Comparison of ENCODE assay signal across 8 mouse cellular contexts in the genomic region with DNA sequence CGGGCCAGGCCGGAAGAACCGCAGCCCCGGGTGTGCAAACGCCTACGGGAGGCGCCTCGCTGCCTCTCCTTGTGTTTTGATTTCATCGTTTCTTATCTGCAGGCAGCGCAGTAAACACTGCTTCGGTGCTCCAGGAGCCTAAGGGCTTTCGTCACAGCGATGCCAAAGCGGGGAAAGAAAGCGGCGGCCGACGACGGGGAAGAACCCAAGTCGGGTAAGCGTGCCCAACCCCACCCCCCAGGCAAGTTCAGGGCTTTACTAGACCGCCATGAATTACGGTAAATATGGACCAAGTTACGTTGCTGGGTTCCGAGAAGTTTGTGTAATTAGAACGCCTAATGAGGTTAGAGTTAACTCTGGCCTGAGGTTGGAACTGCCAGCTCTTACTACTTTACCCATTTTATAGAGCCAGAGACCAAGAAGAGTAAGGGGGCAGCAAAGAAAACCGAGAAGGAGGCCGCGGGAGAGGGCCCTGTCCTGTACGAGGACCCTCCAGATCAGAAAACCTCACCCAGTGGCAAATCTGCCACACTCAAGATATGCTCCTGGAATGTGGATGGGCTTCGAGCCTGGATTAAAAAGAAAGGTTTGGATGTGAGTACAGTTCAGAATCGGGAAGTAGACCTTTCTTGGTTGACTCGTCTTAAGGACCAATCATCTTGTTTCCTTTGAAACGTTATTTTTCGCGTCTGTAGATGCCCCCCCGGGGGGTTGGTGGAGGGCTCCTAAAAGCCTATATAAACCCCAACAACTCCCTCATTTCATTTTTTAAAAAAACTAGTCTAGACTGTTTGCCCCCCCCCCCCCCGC. TPM values are rescaled to one million over a fixed set of nuclear protein-coding genes. Genes with fewer than 3 reads are reported as not detected.
A peak's percentile ranks its signal among the peaks of the same experiment; 100 is the strongest.
DNase-seq lines count a peak whose midpoint lies in the region; ATAC-seq and TF ChIP-seq lines count a peak whose summit lies in the region.

No protein-coding gene starts in this region.

- TF ChIP-seq CTCF in heart, adult 2 months (IDR thresholded peaks at IDR 0.05): no peak
- TF ChIP-seq CTCF in G1E (IDR thresholded peaks at IDR 0.05; ENCODE audit: low read depth, low read length): no peak
- no peak for TF ChIP-seq CTCF in small intestine, adult 2 months (IDR thresholded peaks at IDR 0.05; ENCODE audit: extremely low read depth, insufficient read length, insufficient replicate concordance, low read depth, low read length)

- no peaks in the 10 kb centered on the region for H3K9me3 ChIP-seq in G1E (replicated peaks)
- H3K9me3 ChIP-seq in forebrain, embryonic 12.5 days: no peaks in the 10 kb centered on the region
- H3K9me3 ChIP-seq in limb, embryonic 15.5 days: no peaks in the 10 kb centered on the region

- no peak for DNase-seq in heart, adult 2 months
- no peak for DNase-seq in heart, adult 18-20 months
- DNase-seq in G1E (ENCODE audit: low spot score): no peak
- no peak for DNase-seq in Muller cell, postnatal 12 days (ENCODE audit: inconsistent ontology term)
- DNase-seq in gastrocnemius, postnatal 10 days: no peak

- peak overlapping the region; percentile 95 for H3K27ac ChIP-seq in heart, adult 2 months
- H3K27ac ChIP-seq in forebrain, embryonic 12.5 days: peak overlapping the region; percentile 93
- peak overlapping the region; percentile 94 for H3K27ac ChIP-seq in limb, embryonic 15.5 days
- peak overlapping the region; percentile 65 for H3K27ac ChIP-seq in small intestine, adult 2 months (ENCODE audit: insufficient read depth, low read depth, low read length)

- H3K27me3 ChIP-seq in heart, adult 2 months (ENCODE audit: control insufficient read depth, insufficient read depth, low read length): no peaks in the 10 kb centered on the region
- no peaks in the 10 kb centered on the region for H3K27me3 ChIP-seq in G1E (ENCODE audit: insufficient read depth, low read length)
- no peaks in the 10 kb centered on the region for H3K27me3 ChIP-seq in forebrain, embryonic 12.5 days
- no peaks in the 10 kb centered on the region for H3K27me3 ChIP-seq in limb, embryonic 15.5 days
- H3K27me3 ChIP-seq in small intestine, adult 2 months (ENCODE audit: control insufficient read depth, insufficient read depth, low read length): no peaks in the 10 kb centered on the region

- H3K36me3 ChIP-seq in heart, adult 2 months (ENCODE audit: control insufficient read depth, insufficient read depth, low read length): peaks cover 2% of the 10 kb centered on the region
- peaks cover 55% of the 10 kb centered on the region for H3K36me3 ChIP-seq in G1E (replicated peaks)
- H3K36me3 ChIP-seq in forebrain, embryonic 12.5 days (replicated peaks): peaks cover 42% of the 10 kb centered on the region
- peaks cover 40% of the 10 kb centered on the region for H3K36me3 ChIP-seq in limb, embryonic 15.5 days
- peaks cover 29% of the 10 kb centered on the region for H3K36me3 ChIP-seq in small intestine, adult 2 months (ENCODE audit: control insufficient read depth, insufficient read depth, low read length)

- peaks cover 3% of the 10 kb centered on the region for H3K4me1 ChIP-seq in heart, adult 2 months (ENCODE audit: control insufficient read depth, insufficient read depth, low read length)
- peaks cover 49% of the 10 kb centered on the region for H3K4me1 ChIP-seq in G1E (ENCODE audit: insufficient read depth, low read depth, low read length)
- peaks cover 37% of the 10 kb centered on the region for H3K4me1 ChIP-seq in forebrain, embryonic 12.5 days
- peaks cover 24% of the 10 kb centered on the region for H3K4me1 ChIP-seq in limb, embryonic 15.5 days
- H3K4me1 ChIP-seq in small intestine, adult 2 months (ENCODE audit: control insufficient read depth, insufficient read depth, insufficient read length, low read length): peaks cover 9% of the 10 kb centered on the region; the same call in 1 of the 2 replicates

- WGBS in heart, adult 2 months: 2% methylated on average over 38 of the region's 38 CpGs
- 2% methylated on average over 38 of the region's 38 CpGs for WGBS in forebrain, embryonic 12.5 days
- under 1% methylated on average over 38 of the region's 38 CpGs for WGBS in limb, embryonic 15.5 days
- under 1% methylated on average over 38 of the region's 38 CpGs for WGBS in small intestine, adult 2 months

- H3K4me2 ChIP-seq in forebrain, embryonic 12.5 days: peak overlapping the region; percentile 73
- peak overlapping the region; percentile 71 for H3K4me2 ChIP-seq in limb, embryonic 15.5 days

- H3K79me2 ChIP-seq in heart, adult 2 months (replicated peaks; ENCODE audit: control insufficient read depth, insufficient read depth, low read length): no peaks in the 10 kb centered on the region

- peak; percentile 33; the same call in 1 of the 2 replicates for TF ChIP-seq POLR2A in heart, adult 2 months (IDR thresholded peaks at IDR 0.05; ENCODE audit: insufficient read depth, low read depth, low read length)
- no peak for TF ChIP-seq POLR2A in small intestine, adult 2 months (IDR thresholded peaks at IDR 0.05; ENCODE audit: low read depth, low read length)

- peak overlapping the region; percentile 64 for H3K4me3 ChIP-seq in heart, adult 2 months
- H3K4me3 ChIP-seq in G1E (ENCODE audit: low read depth, low read length): peak overlapping the region; percentile 84
- peak overlapping the region; percentile 80 for H3K4me3 ChIP-seq in forebrain, embryonic 12.5 days (replicated peaks)
- peak overlapping the region; percentile 71 for H3K4me3 ChIP-seq in limb, embryonic 15.5 days
- peak overlapping the region; percentile 85 for H3K4me3 ChIP-seq in small intestine, adult 2 months (ENCODE audit: low read depth, low read length)

- H3K9ac ChIP-seq in heart, adult 2 months (ENCODE audit: low read depth, low read length): peak overlapping the region; percentile 20
- H3K9ac ChIP-seq in forebrain, embryonic 12.5 days: peak overlapping the region; percentile 86
- peak overlapping the region; percentile 53 for H3K9ac ChIP-seq in limb, embryonic 15.5 days

- intact Hi-C loops in heart, adult 2 months (cut with DNase I): no loop called here

- no peak for ATAC-seq in G1E (ENCODE audit: extremely low read depth, insufficient number of reproducible peaks, low FRiP score, poor library complexity, severe bottlenecking)
- peak; percentile 1; the same call in 1 of the 2 replicates for ATAC-seq in forebrain, embryonic 12.5 days (ENCODE audit: low FRiP score)
- 0 out of 2 replicates have a peak, but pooled peaks have one; percentile 8 for ATAC-seq in limb, embryonic 15.5 days (ENCODE audit: insufficient number of reproducible peaks, low FRiP score, low TSS enrichment, low read depth)

- TF ChIP-seq EP300 in heart, adult 2 months (IDR thresholded peaks at IDR 0.05; ENCODE audit: insufficient read depth, low read depth, low read length): no peak

RNA-seq across cellular contexts. Expression of a gene that starts 0.5 kb away (rescaled TPM):
- total RNA-seq in heart, adult 2 months (2021): 10 to 100 TPM; 23.2 to 27.4 TPM
- polyA plus RNA-seq in heart, adult 2 months (2012; rRNA removed): 18.8 and 31.6 TPM in 2 replicates
- total RNA-seq in heart, adult 18-20 months (2021): 10 to 100 TPM; 27.0 to 31.7 TPM
- 133 and 142 TPM in 2 replicates for total RNA-seq in G1E (2014; fragmentation: Nextera tagmentation)
- 165 and 174 TPM in 2 replicates for total RNA-seq in G1E (2017)
- polyA plus RNA-seq in G1E (2012): 162 and 174 TPM in 2 replicates
- polyA plus RNA-seq in forebrain, embryonic 12.5 days (2016; fragmentation: Nextera tagmentation; extraction: Ambion mirVana): 346 and 350 TPM in 2 replicates
- polyA plus RNA-seq in limb, embryonic 15.5 days (2015; fragmentation: Nextera tagmentation; extraction: Ambion mirVana): 188 TPM in 2 replicates
- polyA plus RNA-seq in small intestine, adult 2 months (2012; rRNA removed): 9.6 and 20.0 TPM in 2 replicates
- total RNA-seq in gastrocnemius, postnatal 10 days (2021): 10 to 100 TPM; 42.7 to 46.1 TPM

RNA-seq across cellular contexts. Expression of a gene that starts 0.6 kb away (rescaled TPM):
- 10 to 100 TPM; 67.8 to 70.5 TPM for total RNA-seq in heart, adult 2 months (2021)
- polyA plus RNA-seq in heart, adult 2 months (2012; rRNA removed): 84.2 and 89.0 TPM in 2 replicates
- total RNA-seq in heart, adult 18-20 months (2021): 10 to 100 TPM; 70.2 to 74.5 TPM
- 25.6 and 29.9 TPM in 2 replicates for total RNA-seq in G1E (2014; fragmentation: Nextera tagmentation)
- 94.9 and 117 TPM in 2 replicates for total RNA-seq in G1E (2017)
- polyA plus RNA-seq in G1E (2012): 29.3 and 42.4 TPM in 2 replicates
- polyA plus RNA-seq in forebrain, embryonic 12.5 days (2016; fragmentation: Nextera tagmentation; extraction: Ambion mirVana): 141 TPM in 2 replicates
- polyA plus RNA-seq in limb, embryonic 15.5 days (2015; fragmentation: Nextera tagmentation; extraction: Ambion mirVana): 145 and 148 TPM in 2 replicates
- 65.0 and 97.3 TPM in 2 replicates for polyA plus RNA-seq in small intestine, adult 2 months (2012; rRNA removed)
- total RNA-seq in gastrocnemius, postnatal 10 days (2021): 10 to 100 TPM; 45.2 to 48.4 TPM

RNA-seq across cellular contexts. Expression of a gene that starts 5.3 kb away (rescaled TPM):
- total RNA-seq in heart, adult 2 months (2021): 10 to 100 TPM; 18.6 to 27.8 TPM
- 30.5 and 54.4 TPM in 2 replicates for polyA plus RNA-seq in heart, adult 2 months (2012; rRNA removed)
- 10 to 100 TPM; 20.5 to 25.8 TPM for total RNA-seq in heart, adult 18-20 months (2021)
- 23.2 and 45.6 TPM in 2 replicates for total RNA-seq in G1E (2014; fragmentation: Nextera tagmentation)
- total RNA-seq in G1E (2017): 31.1 and 32.7 TPM in 2 replicates
- 99.9 and 126 TPM in 2 replicates for polyA plus RNA-seq in G1E (2012)
- 67.3 and 73.1 TPM in 2 replicates for polyA plus RNA-seq in forebrain, embryonic 12.5 days (2016; fragmentation: Nextera tagmentation; extraction: Ambion mirVana)
- polyA plus RNA-seq in limb, embryonic 15.5 days (2015; fragmentation: Nextera tagmentation; extraction: Ambion mirVana): 45.3 and 56.0 TPM in 2 replicates
- polyA plus RNA-seq in small intestine, adult 2 months (2012; rRNA removed): 50.9 and 93.1 TPM in 2 replicates
- 10 to 100 TPM; 16.4 to 20.3 TPM for total RNA-seq in gastrocnemius, postnatal 10 days (2021)

RNA-seq across cellular contexts. Expression of a gene that starts 5.6 kb away (rescaled TPM):
- 10 to 100 TPM; 14.4 to 18.1 TPM for total RNA-seq in heart, adult 2 months (2021)
- 17.2 and 25.4 TPM in 2 replicates for polyA plus RNA-seq in heart, adult 2 months (2012; rRNA removed)
- total RNA-seq in heart, adult 18-20 months (2021): 10 to 100 TPM; 11.4 to 14.8 TPM
- total RNA-seq in G1E (2014; fragmentation: Nextera tagmentation) (70.0 and 88.4 TPM in 2 replicates), G1E (2017) (110 and 112 TPM in 2 replicates)
- 1.5 TPM in 2 replicates for polyA plus RNA-seq in G1E (2012)
- polyA plus RNA-seq in forebrain, embryonic 12.5 days (2016; fragmentation: Nextera tagmentation; extraction: Ambion mirVana): 43.8 and 44.3 TPM in 2 replicates
- polyA plus RNA-seq in limb, embryonic 15.5 days (2015; fragmentation: Nextera tagmentation; extraction: Ambion mirVana): 52.0 and 54.8 TPM in 2 replicates
- polyA plus RNA-seq in small intestine, adult 2 months (2012; rRNA removed): 59.2 and 116 TPM in 2 replicates
- 1 to 10 TPM; 6.1 to 7.8 TPM for total RNA-seq in gastrocnemius, postnatal 10 days (2021)

RNA-seq across cellular contexts. Expression of a gene that starts 19.0 kb away (rescaled TPM):
- total RNA-seq in heart, adult 2 months (2021): 10 to 100 TPM; 11.3 to 12.1 TPM
- polyA plus RNA-seq in heart, adult 2 months (2012; rRNA removed): 13.4 and 23.4 TPM in 2 replicates
- total RNA-seq in heart, adult 18-20 months (2021): 10 to 100 TPM; 15.7 to 16.5 TPM
- total RNA-seq in G1E (2014; fragmentation: Nextera tagmentation) (3.2 TPM in 1 of 2 replicates, not detected in the other), G1E (2017) (not detected in 2 replicates)
- 1.5 and 2.0 TPM in 2 replicates for polyA plus RNA-seq in G1E (2012)
- not detected in 2 replicates for polyA plus RNA-seq in forebrain, embryonic 12.5 days (2016; fragmentation: Nextera tagmentation; extraction: Ambion mirVana)
- polyA plus RNA-seq in limb, embryonic 15.5 days (2015; fragmentation: Nextera tagmentation; extraction: Ambion mirVana): not detected in 2 replicates
- not detected in 2 replicates for polyA plus RNA-seq in small intestine, adult 2 months (2012; rRNA removed)
- total RNA-seq in gastrocnemius, postnatal 10 days (2021): 1 to 10 TPM; 5.8 to 6.7 TPM

Comparison
In these comparisons a context has a peak if more than half of its experiments do, and no peak if none do; other contexts are left out.
1. H3K9ac ChIP-seq: peak in every context shown above with its lines; median percentile 86 in forebrain, embryonic 12.5 days; 53 in limb, embryonic 15.5 days; 20 in heart, adult 2 months.